Mouse (Mus musculus): ENCODE measurements at regions not wholly inside any gene's neighbourhood (a gene's known extent, or its start where the extent isn't known, plus 50 kb on each side); places are given as distances from the start of the nearest gene placed in this dataset.

DNA sequence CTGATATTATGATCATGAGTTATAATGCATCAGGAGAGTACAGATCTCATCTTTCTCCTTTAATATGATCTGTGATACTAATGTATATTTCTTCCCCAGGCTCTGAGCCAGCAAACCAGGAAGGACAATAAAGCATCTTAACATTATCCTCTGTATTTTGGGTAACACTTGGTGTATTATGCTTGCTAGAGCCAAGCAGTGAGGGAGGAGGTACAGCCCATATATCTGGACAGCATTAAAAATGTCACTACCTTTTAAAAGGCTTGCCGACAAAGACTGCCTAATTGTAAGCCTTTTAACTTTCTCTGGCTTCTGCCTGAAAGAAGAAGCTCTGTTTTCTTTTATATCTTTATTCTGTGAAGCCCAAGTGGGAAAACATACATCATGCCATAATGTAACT, 292.9 kb upstream of the Ndst3 start:
- H3K4me2 ChIP-seq (replicated peaks; ENCODE audit: low read depth, low read length): no peak overlapping the region; the same call in 1 of the 2 replicates
- WGBS: 13% methylated on average over 1 of the region's 1 CpGs

DNA sequence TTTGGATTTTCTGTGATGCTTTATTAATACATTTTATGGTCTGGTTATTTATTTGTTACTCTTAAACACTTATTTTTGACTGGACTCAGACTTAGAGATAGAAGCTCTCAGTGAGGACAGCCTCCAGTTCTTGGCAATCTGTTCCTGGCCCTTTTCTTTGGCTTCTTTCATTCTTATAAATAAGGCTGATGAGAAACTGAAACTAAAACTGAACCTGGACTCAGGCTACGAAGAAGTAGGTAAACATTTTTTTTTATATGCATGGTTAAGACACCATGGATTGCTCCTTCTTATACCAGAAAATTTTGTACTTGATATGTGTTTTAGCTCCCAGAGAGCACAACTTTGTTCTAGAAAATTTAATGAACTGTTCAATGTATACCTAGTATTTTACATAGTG, 293.4 kb upstream of the Ndst3 start:
- no peak for ATAC-seq (ENCODE audit: low FRiP score, low TSS enrichment)
- Histone ChIP-seq H3K27ac (ENCODE audit: low read length) (no peak overlapping the region), H3K4me3 (ENCODE audit: low read length) (no peak overlapping the region), H3K4me1 (ENCODE audit: insufficient read depth, low read length) (no peaks in the 10 kb centered on the region), H3K9ac (replicated peaks; ENCODE audit: low read length) (no peak overlapping the region), H3K4me2 (replicated peaks; ENCODE audit: low read depth, low read length) (peak overlapping the region; percentile 27; the same call in 1 of the 2 replicates), H3K27me3 (ENCODE audit: insufficient read depth, low read length) (no peaks in the 10 kb centered on the region), H3K9me3 (ENCODE audit: low read length) (no peaks in the 10 kb centered on the region), H3K36me3 (ENCODE audit: insufficient read depth, low read length) (no peaks in the 10 kb centered on the region)
- WGBS: 14% methylated on average over 1 of the region's 1 CpGs

More for the DNA sequence above, 292.9 kb upstream of the Ndst3 start:
- Histone ChIP-seq H3K9me3 (ENCODE audit: low read length) (no peaks in the 10 kb centered on the region), H3K27ac (ENCODE audit: low read length) (no peak overlapping the region), H3K36me3 (ENCODE audit: insufficient read depth, low read length) (no peaks in the 10 kb centered on the region), H3K4me1 (ENCODE audit: insufficient read depth, low read length) (no peaks in the 10 kb centered on the region), H3K27me3 (ENCODE audit: insufficient read depth, low read length) (no peaks in the 10 kb centered on the region), H3K4me3 (ENCODE audit: low read length) (no peak overlapping the region), H3K9ac (replicated peaks; ENCODE audit: low read length) (no peak overlapping the region)
- ATAC-seq (ENCODE audit: low FRiP score, low TSS enrichment): no peak

DNA sequence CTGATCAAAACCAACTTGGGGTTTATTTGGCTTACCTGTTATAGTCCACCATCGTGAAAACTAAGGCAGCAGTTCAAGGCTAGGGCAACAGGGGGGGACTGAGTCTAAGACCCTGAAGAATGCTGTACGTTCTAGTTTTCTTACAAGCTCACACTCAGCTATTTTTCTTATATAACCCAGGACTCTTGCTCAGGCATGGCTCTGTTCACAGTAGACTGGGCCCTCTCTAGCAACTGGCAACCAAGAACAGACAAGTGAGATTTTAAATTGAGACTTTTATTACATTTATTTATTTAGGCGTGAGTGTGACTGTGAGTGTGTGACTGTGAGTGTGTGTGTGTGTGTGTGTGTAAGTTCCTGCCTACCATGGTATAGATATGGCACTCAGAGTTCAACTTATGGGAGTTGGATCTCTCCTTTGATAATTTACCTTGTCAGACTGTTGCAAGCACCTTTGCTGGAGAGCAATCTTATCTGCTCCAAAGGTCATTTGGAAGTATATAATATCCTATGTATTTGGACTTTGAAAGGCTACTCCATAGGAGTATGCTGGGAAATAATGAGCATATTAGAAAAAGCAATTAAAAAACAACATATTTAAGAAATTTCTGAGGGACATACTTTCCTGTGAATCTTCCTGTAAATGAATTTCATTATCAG, 309.4 kb upstream of the Ndst3 start:
- no peak for ATAC-seq (ENCODE audit: low FRiP score, low TSS enrichment)
- Histone ChIP-seq H3K4me2 (replicated peaks; ENCODE audit: low read depth, low read length) (no peak overlapping the region), H3K9ac (replicated peaks; ENCODE audit: low read length) (no peak overlapping the region), H3K36me3 (ENCODE audit: insufficient read depth, low read length) (no peaks in the 10 kb centered on the region), H3K9me3 (ENCODE audit: low read length) (no peaks in the 10 kb centered on the region), H3K4me3 (ENCODE audit: low read length) (no peak overlapping the region), H3K4me1 (ENCODE audit: insufficient read depth, low read length) (no peaks in the 10 kb centered on the region), H3K27me3 (ENCODE audit: insufficient read depth, low read length) (no peaks in the 10 kb centered on the region), H3K27ac (ENCODE audit: low read length) (no peak overlapping the region)
- 82% methylated on average over 3 of the region's 3 CpGs for WGBS

DNA sequence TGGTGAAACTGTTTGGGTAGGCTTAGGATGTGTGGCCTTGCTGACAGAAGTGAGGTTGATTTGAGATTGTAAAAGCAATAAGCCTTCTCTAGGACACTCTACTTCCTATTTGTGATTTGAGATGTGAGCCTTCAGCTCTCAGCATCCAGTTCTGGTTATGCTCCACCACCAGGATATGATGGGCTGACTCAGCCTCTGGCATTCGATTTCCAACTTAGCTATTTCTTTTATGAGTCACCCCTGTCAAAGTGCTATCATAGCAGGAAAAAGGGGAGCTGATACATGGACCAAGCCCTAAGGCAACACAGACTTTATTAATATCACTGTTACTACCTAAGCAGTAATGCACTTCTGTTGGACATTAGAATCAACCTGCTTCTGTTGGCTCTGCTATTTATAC, 310.2 kb upstream of the Ndst3 start:
- no peaks in the 10 kb centered on the region for H3K4me1 ChIP-seq (ENCODE audit: insufficient read depth, low read length)
- H3K9me3 ChIP-seq (ENCODE audit: low read length): no peaks in the 10 kb centered on the region
- no peak for ATAC-seq (ENCODE audit: low FRiP score, low TSS enrichment)
- no peak overlapping the region for H3K9ac ChIP-seq (replicated peaks; ENCODE audit: low read length)
- 38% methylated on average over 1 of the region's 1 CpGs for WGBS
- H3K27ac ChIP-seq (ENCODE audit: low read length): no peak overlapping the region
- no peaks in the 10 kb centered on the region for H3K27me3 ChIP-seq (ENCODE audit: insufficient read depth, low read length)
- H3K4me3 ChIP-seq (ENCODE audit: low read length): no peak overlapping the region
- H3K4me2 ChIP-seq (replicated peaks; ENCODE audit: low read depth, low read length): no peak overlapping the region
- H3K36me3 ChIP-seq (ENCODE audit: insufficient read depth, low read length): no peaks in the 10 kb centered on the region

DNA sequence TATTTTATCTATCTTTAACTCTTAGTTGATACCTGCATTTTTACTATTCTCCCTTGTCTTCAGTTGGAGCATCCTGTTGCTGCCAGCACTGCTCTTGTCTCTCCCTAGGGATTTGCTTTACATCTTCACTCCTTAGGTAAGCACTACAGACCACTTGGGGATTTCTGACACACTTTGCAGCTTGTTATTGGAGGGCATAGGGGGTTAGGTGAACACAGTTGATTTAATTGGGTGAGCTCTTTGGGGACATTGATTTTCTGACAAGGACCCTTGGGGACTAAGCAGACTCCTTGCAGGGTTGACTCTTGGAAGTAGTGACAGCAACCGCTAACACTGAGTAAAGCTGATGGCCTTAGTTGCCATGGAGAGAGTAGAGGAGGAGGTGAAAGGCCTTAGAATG, 309.0 kb upstream of the Tram1l1 start:
- Histone ChIP-seq H3K9me3 (ENCODE audit: low read length) (no peaks in the 10 kb centered on the region), H3K4me2 (replicated peaks; ENCODE audit: low read depth, low read length) (no peak overlapping the region), H3K4me1 (ENCODE audit: insufficient read depth, low read length) (no peaks in the 10 kb centered on the region), H3K27me3 (ENCODE audit: insufficient read depth, low read length) (no peaks in the 10 kb centered on the region), H3K9ac (replicated peaks; ENCODE audit: low read length) (no peak overlapping the region), H3K4me3 (ENCODE audit: low read length) (no peak overlapping the region), H3K36me3 (ENCODE audit: insufficient read depth, low read length) (no peaks in the 10 kb centered on the region), H3K27ac (ENCODE audit: low read length) (no peak overlapping the region)
- WGBS: 83% methylated on average over 1 of the region's 1 CpGs
- ATAC-seq (ENCODE audit: low FRiP score, low TSS enrichment): no peak

DNA sequence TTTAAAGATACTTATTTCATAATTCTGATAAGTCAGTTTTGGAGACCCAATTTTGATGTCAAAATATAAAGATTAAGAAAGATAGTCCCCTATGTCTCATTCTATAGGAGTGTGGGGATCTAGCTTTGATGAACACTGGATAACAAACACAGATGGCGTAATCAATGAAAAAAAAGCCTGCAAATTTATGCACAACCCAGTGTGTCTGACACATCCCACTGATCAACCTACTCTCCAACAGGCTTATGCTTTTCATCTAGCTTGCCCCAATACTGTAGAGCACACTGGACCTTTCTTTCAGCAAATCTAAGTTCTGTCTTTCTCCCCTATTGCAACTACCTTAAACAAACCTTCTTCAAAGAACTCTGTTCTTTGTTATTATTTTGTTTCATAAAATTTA, 302.0 kb upstream of the Tram1l1 start:
- Histone ChIP-seq H3K27ac (ENCODE audit: low read length) (no peak overlapping the region), H3K4me2 (replicated peaks; ENCODE audit: low read depth, low read length) (no peak overlapping the region), H3K4me1 (ENCODE audit: insufficient read depth, low read length) (no peaks in the 10 kb centered on the region), H3K9ac (replicated peaks; ENCODE audit: low read length) (no peak overlapping the region), H3K9me3 (ENCODE audit: low read length) (no peaks in the 10 kb centered on the region), H3K36me3 (ENCODE audit: insufficient read depth, low read length) (no peaks in the 10 kb centered on the region), H3K27me3 (ENCODE audit: insufficient read depth, low read length) (no peaks in the 10 kb centered on the region), H3K4me3 (ENCODE audit: low read length) (no peak overlapping the region)
- ATAC-seq (ENCODE audit: low FRiP score, low TSS enrichment): no peak
- WGBS: 95% methylated on average over 1 of the region's 1 CpGs

DNA sequence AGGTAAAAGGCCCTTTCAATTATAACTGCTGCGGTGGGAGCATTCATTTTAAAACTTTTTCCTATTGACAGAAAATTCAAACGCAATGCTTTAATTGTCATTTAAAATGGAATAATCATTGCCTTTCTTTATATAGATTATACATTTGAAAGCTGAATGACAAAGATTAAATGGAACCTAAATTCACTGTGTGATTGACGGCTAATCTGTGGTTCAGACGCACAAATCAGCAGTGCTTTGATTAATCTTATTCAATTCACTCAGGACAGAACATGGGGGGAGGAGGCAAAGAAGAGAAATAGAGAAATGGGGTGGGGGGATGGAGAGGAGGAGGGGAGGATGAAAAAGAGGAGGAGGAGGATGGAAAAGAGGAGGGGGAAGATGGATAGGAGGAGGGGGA, 294.5 kb upstream of the Tram1l1 start:
- ATAC-seq (ENCODE audit: low FRiP score, low TSS enrichment): no peak
- Histone ChIP-seq H3K4me3 (ENCODE audit: low read length) (no peak overlapping the region), H3K4me1 (ENCODE audit: insufficient read depth, low read length) (no peaks in the 10 kb centered on the region), H3K9me3 (ENCODE audit: low read length) (no peaks in the 10 kb centered on the region), H3K4me2 (replicated peaks; ENCODE audit: low read depth, low read length) (no peak overlapping the region), H3K27me3 (ENCODE audit: insufficient read depth, low read length) (no peaks in the 10 kb centered on the region), H3K9ac (replicated peaks; ENCODE audit: low read length) (no peak overlapping the region), H3K36me3 (ENCODE audit: insufficient read depth, low read length) (no peaks in the 10 kb centered on the region), H3K27ac (ENCODE audit: low read length) (no peak overlapping the region)
- 82% methylated on average over 4 of the region's 4 CpGs for WGBS

DNA sequence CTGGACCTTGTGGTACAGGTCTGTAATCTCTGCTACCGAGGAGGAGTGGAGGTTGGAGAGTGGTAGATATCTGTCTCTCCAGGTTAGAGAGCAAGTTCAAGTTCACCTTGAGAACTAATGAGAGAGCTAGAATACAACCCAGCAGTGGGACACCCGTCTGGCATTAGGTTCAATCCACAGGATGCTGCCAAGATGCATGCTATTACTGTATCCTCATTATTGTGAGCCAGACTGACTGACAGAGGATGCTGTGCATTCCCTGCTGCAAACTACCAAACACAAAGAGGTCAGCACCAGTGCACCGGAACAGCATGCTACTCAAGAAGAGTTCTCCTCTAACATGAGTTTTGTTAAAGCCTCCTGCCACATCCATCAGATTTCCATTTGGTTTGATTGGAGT, 253.6 kb upstream of the Tram1l1 start:
- no peak overlapping the region for H3K4me3 ChIP-seq (ENCODE audit: low read length)
- no peaks in the 10 kb centered on the region for H3K36me3 ChIP-seq (ENCODE audit: insufficient read depth, low read length)
- 80% methylated on average over 3 of the region's 3 CpGs for WGBS
- no peaks in the 10 kb centered on the region for H3K27me3 ChIP-seq (ENCODE audit: insufficient read depth, low read length)
- no peak for ATAC-seq (ENCODE audit: low FRiP score, low TSS enrichment)
- H3K27ac ChIP-seq (ENCODE audit: low read length): no peak overlapping the region
- H3K9me3 ChIP-seq (ENCODE audit: low read length): no peaks in the 10 kb centered on the region
- no peaks in the 10 kb centered on the region for H3K4me1 ChIP-seq (ENCODE audit: insufficient read depth, low read length)
- no peak overlapping the region for H3K9ac ChIP-seq (replicated peaks; ENCODE audit: low read length)
- no peak overlapping the region for H3K4me2 ChIP-seq (replicated peaks; ENCODE audit: low read depth, low read length)

DNA sequence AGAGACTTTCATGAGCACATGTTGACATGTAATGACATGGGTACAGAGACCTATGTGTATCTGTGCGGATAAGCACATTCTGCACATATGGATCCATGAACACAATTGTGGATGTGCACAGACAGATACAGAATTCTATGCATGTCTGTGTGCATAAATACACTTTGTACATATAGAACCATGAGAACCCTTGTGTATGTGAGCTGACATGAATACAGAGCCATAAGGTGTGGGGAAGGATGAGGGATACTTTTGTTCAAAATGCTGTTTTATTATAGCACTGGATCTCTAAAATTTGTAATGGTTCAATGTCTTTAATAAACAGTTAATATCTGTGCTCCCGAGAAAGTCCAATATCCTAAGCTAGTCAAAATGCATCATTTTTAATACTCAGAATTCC, 253.1 kb upstream of the Tram1l1 start:
- no peaks in the 10 kb centered on the region for H3K4me1 ChIP-seq (ENCODE audit: insufficient read depth, low read length)
- no peak overlapping the region for H3K4me2 ChIP-seq (replicated peaks; ENCODE audit: low read depth, low read length)
- H3K9ac ChIP-seq (replicated peaks; ENCODE audit: low read length): no peak overlapping the region
- ATAC-seq (ENCODE audit: low FRiP score, low TSS enrichment): no peak
- H3K9me3 ChIP-seq (ENCODE audit: low read length): no peaks in the 10 kb centered on the region
- no peaks in the 10 kb centered on the region for H3K36me3 ChIP-seq (ENCODE audit: insufficient read depth, low read length)
- H3K27ac ChIP-seq (ENCODE audit: low read length): no peak overlapping the region
- H3K4me3 ChIP-seq (ENCODE audit: low read length): no peak overlapping the region
- WGBS: 91% methylated on average over 2 of the region's 2 CpGs
- no peaks in the 10 kb centered on the region for H3K27me3 ChIP-seq (ENCODE audit: insufficient read depth, low read length)

DNA sequence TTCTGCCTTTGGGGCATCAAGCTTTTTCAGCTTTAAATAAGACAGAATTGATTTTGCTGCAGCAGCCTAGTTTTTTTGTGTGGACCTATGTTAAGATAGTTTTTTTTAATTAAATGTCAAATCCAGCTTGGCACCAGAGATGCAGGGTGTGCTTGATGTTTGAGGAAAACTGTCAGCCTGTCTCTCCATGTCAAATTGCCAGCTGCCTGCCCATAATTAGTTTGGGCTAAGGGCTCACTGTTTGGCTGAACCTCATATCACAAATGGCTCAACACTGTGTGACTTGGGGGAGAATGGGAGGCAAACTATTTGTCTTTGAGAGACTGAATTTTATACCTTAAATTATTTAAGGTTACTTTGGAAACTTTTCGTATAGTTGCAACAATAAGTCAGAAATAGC, 252.7 kb upstream of the Tram1l1 start:
- Histone ChIP-seq H3K4me2 (replicated peaks; ENCODE audit: low read depth, low read length) (no peak overlapping the region), H3K4me3 (ENCODE audit: low read length) (no peak overlapping the region), H3K4me1 (ENCODE audit: insufficient read depth, low read length) (no peaks in the 10 kb centered on the region), H3K27ac (ENCODE audit: low read length) (no peak overlapping the region), H3K9me3 (ENCODE audit: low read length) (no peaks in the 10 kb centered on the region), H3K36me3 (ENCODE audit: insufficient read depth, low read length) (no peaks in the 10 kb centered on the region), H3K27me3 (ENCODE audit: insufficient read depth, low read length) (no peaks in the 10 kb centered on the region), H3K9ac (replicated peaks; ENCODE audit: low read length) (no peak overlapping the region)
- 72% methylated on average over 1 of the region's 1 CpGs for WGBS
- ATAC-seq (ENCODE audit: low FRiP score, low TSS enrichment): no peak

All from kidney, embryonic 16.5 days (tissue).